ENCODE assay signal across 14 mouse cellular contexts in the genomic region with DNA sequence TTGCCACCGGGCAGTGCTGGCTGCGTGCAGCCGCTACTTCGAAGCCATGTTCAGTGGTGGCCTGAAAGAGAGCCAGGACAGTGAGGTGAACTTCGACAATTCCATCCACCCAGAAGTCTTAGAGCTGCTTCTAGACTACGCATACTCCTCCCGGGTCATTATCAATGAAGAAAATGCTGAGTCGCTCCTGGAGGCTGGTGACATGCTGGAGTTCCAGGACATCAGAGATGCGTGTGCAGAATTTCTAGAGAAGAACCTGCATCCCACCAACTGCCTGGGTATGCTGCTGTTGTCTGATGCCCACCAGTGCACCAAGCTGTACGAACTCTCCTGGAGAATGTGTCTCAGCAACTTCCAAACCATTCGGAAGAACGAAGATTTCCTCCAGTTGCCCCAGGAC. TPM values are rescaled to one million over a fixed set of nuclear protein-coding genes. Genes with fewer than 3 reads are reported as not detected.
DNase-seq lines count a peak whose midpoint lies in the region; ATAC-seq and TF ChIP-seq lines count a peak whose summit lies in the region.
"Had no signal": no experiment of that assay in that cellular context is flagged by ENCODE, and none has a peak within 500 bp of the region (broad histone marks: within the 10 kb centered on the region; RNA-seq: fewer than 3 reads in every experiment).

No protein-coding gene starts in this region.

- H3K4me2 ChIP-seq in kidney, embryonic 14.5 days (replicated peaks; ENCODE audit: low read depth, low read length), result peak overlapping the region; percentile 97; the same call in 1 of the 2 replicates
- H3K4me2 ChIP-seq in forebrain, postnatal 0 days (ENCODE audit: low read depth), result peak overlapping the region; percentile 82
- peak overlapping the region; percentile 78 for H3K4me2 ChIP-seq in midbrain, embryonic 15.5 days

- H3K9me3 ChIP-seq in kidney, embryonic 14.5 days (ENCODE audit: control insufficient read depth, low read length), result no peaks in the 10 kb centered on the region
- H3K9me3 ChIP-seq in forebrain, postnatal 0 days (ENCODE audit: low read length), result no peaks in the 10 kb centered on the region
- no peaks in the 10 kb centered on the region for H3K9me3 ChIP-seq in midbrain, embryonic 15.5 days
- H3K9me3 ChIP-seq: intestine, embryonic 15.5 days; megakaryocyte, embryonic 14.5 days had no signal

- no peak for TF ChIP-seq CTCF in cortical plate, adult 2 months (IDR thresholded peaks at IDR 0.05; ENCODE audit: extremely low read depth, insufficient read depth, low read length)
- TF ChIP-seq CTCF in forebrain, postnatal 0 days (IDR thresholded peaks at IDR 0.05; ENCODE audit: low read depth), result no peak

- H3K27me3 ChIP-seq in kidney, embryonic 14.5 days (ENCODE audit: control insufficient read depth, insufficient read depth, low read length), result no peaks in the 10 kb centered on the region
- no peaks in the 10 kb centered on the region for H3K27me3 ChIP-seq in forebrain, postnatal 0 days (ENCODE audit: insufficient read depth, low read length)
- H3K27me3 ChIP-seq in midbrain, embryonic 15.5 days (replicated peaks), result no peaks in the 10 kb centered on the region
- H3K27me3 ChIP-seq: intestine, embryonic 15.5 days had no signal

- ATAC-seq in kidney, embryonic 14.5 days (ENCODE audit: low FRiP score, low TSS enrichment), result no peak
- ATAC-seq in forebrain, postnatal 0 days, result no peak
- no peak for ATAC-seq in midbrain, embryonic 15.5 days (replicated peaks)
- ATAC-seq in erythroid progenitor cell, adult 5-6 weeks (replicated peaks; ENCODE audit: low FRiP score, poor library complexity, severe bottlenecking), result no peak
- ATAC-seq: intestine, embryonic 15.5 days had no signal

- peaks cover 55% of the 10 kb centered on the region for H3K36me3 ChIP-seq in kidney, embryonic 14.5 days (ENCODE audit: control insufficient read depth, insufficient read depth, low read length)
- peaks cover 42% of the 10 kb centered on the region for H3K36me3 ChIP-seq in forebrain, postnatal 0 days (ENCODE audit: insufficient read depth)
- peaks cover 12% of the 10 kb centered on the region; the same call in 1 of the 2 replicates for H3K36me3 ChIP-seq in midbrain, embryonic 15.5 days (replicated peaks)

- no peak overlapping the region; the same call in 1 of the 2 replicates for H3K4me3 ChIP-seq in kidney, embryonic 14.5 days (ENCODE audit: low read length)
- peak overlapping the region; percentile 97 for H3K4me3 ChIP-seq in cortical plate, adult 2 months (ENCODE audit: insufficient read depth, low read length)
- H3K4me3 ChIP-seq in forebrain, postnatal 0 days (ENCODE audit: low read depth, low read length), result peak overlapping the region; percentile 77
- peak overlapping the region; percentile 79 for H3K4me3 ChIP-seq in midbrain, embryonic 15.5 days
- H3K4me3 ChIP-seq: erythroblast, embryonic 14.5 days; intestine, embryonic 15.5 days; megakaryocyte, embryonic 14.5 days had no signal

- no peak overlapping the region for H3K27ac ChIP-seq in kidney, embryonic 14.5 days (ENCODE audit: low read depth, low read length)
- H3K27ac ChIP-seq in cortical plate, adult 2 months (ENCODE audit: insufficient read depth, low read length), result peak overlapping the region; percentile 53; the same call in 1 of the 2 replicates
- H3K27ac ChIP-seq in forebrain, postnatal 0 days (ENCODE audit: low read depth, low read length), result peak overlapping the region; percentile 62; the same call in 1 of the 2 replicates
- H3K27ac ChIP-seq in midbrain, embryonic 15.5 days, result no peak overlapping the region
- H3K27ac ChIP-seq: intestine, embryonic 15.5 days; liver, embryonic 14.5 days had no signal

- peaks cover 51% of the 10 kb centered on the region for H3K4me1 ChIP-seq in kidney, embryonic 14.5 days (ENCODE audit: control insufficient read depth, insufficient read depth, low read length)
- H3K4me1 ChIP-seq in cortical plate, adult 2 months (ENCODE audit: control insufficient read depth, insufficient read depth, low read length), result peaks cover 10% of the 10 kb centered on the region
- H3K4me1 ChIP-seq in forebrain, postnatal 0 days (ENCODE audit: insufficient read depth), result peaks cover 42% of the 10 kb centered on the region
- peaks cover 82% of the 10 kb centered on the region for H3K4me1 ChIP-seq in midbrain, embryonic 15.5 days

- DNase-seq in kidney, postnatal 4 days, result no peak
- DNase-seq in forebrain, postnatal 0 days, result peak; percentile 43
- DNase-seq in ovary, postnatal 10 days (ENCODE audit: low spot score), result no peak
- no peak for DNase-seq in thymus, postnatal 10 days (ENCODE audit: low spot score in 2 of 2)
- DNase-seq: cerebellum, adult 9-11 months; heart, adult 18-20 months had no signal

- no peak overlapping the region for H3K9ac ChIP-seq in kidney, embryonic 14.5 days (ENCODE audit: low read depth, low read length)
- peak overlapping the region; percentile 87 for H3K9ac ChIP-seq in forebrain, postnatal 0 days
- H3K9ac ChIP-seq in midbrain, embryonic 15.5 days, result no peak overlapping the region
- H3K9ac ChIP-seq: intestine, embryonic 15.5 days; liver, embryonic 14.5 days had no signal

- no peak for TF ChIP-seq POLR2A in cortical plate, adult 2 months (IDR thresholded peaks at IDR 0.05; ENCODE audit: extremely low read depth, insufficient read depth, low read length)

- WGBS in kidney, embryonic 14.5 days, result 87% methylated on average over 12 of the region's 12 CpGs
- 69% methylated on average over 12 of the region's 12 CpGs for WGBS in forebrain, postnatal 0 days
- 89% methylated on average over 12 of the region's 12 CpGs for WGBS in midbrain, embryonic 15.5 days

RNA-seq across cellular contexts. Expression of a gene that starts 4.3 kb away (rescaled TPM):
- 14.2 and 14.6 TPM in 2 replicates for polyA plus RNA-seq in kidney, embryonic 14.5 days (2014; fragmentation: Nextera tagmentation; extraction: Ambion mirVana)
- polyA plus RNA-seq in cortical plate, adult 2 months (2012; rRNA removed), result 284 and 308 TPM in 2 replicates
- 423 and 513 TPM in 2 replicates for total RNA-seq in forebrain, postnatal 0 days (2014; rRNA removed)
- polyA plus RNA-seq in forebrain, postnatal 0 days (2015; fragmentation: Nextera tagmentation; extraction: Ambion mirVana), result 76.8 and 80.3 TPM in 2 replicates
- 76.1 and 81.9 TPM in 2 replicates for polyA plus RNA-seq in midbrain, embryonic 15.5 days (2015; fragmentation: Nextera tagmentation; extraction: Ambion mirVana)
- 0.36 and 1.7 TPM in 2 replicates for total RNA-seq in erythroid progenitor cell, adult 5-6 weeks (2015; ENCODE audit: low replicate concordance)
- total RNA-seq in erythroid progenitor cell, adult 5-6 weeks (2017; ENCODE audit: low replicate concordance), result under 0.01 and 1.1 TPM in 2 replicates

RNA-seq across cellular contexts. Expression of a gene that starts 47.0 kb away (rescaled TPM):
- 25.3 and 31.3 TPM in 2 replicates for polyA plus RNA-seq in kidney, embryonic 14.5 days (2014; fragmentation: Nextera tagmentation; extraction: Ambion mirVana)
- polyA plus RNA-seq in cortical plate, adult 2 months (2012; rRNA removed), result 160 and 173 TPM in 2 replicates
- 49.2 and 54.3 TPM in 2 replicates for total RNA-seq in forebrain, postnatal 0 days (2014; rRNA removed)
- 49.2 and 50.6 TPM in 2 replicates for polyA plus RNA-seq in forebrain, postnatal 0 days (2015; fragmentation: Nextera tagmentation; extraction: Ambion mirVana)
- polyA plus RNA-seq in midbrain, embryonic 15.5 days (2015; fragmentation: Nextera tagmentation; extraction: Ambion mirVana), result 35.8 and 43.1 TPM in 2 replicates
- 28.5 and 35.2 TPM in 2 replicates for total RNA-seq in erythroid progenitor cell, adult 5-6 weeks (2015; ENCODE audit: low replicate concordance)
- 12.9 and 19.3 TPM in 2 replicates for total RNA-seq in erythroid progenitor cell, adult 5-6 weeks (2017; ENCODE audit: low replicate concordance)

Comparison
In these comparisons a context has a peak if more than half of its experiments do, and no peak if none do; other contexts are left out.
1. H3K27ac ChIP-seq: peak in cortical plate, adult 2 months (single experiment) and forebrain, postnatal 0 days (single experiment); none in kidney, embryonic 14.5 days (single experiment) and midbrain, embryonic 15.5 days (single experiment).
2. Peak in every context shown above with its lines, with median percentiles within 50 percentile points of each other: H3K4me2 ChIP-seq.